Mouse (Mus musculus) erythroblast, embryonic 14.5 days (primary cell): ENCODE measurements around the gene Rab40b. TPM values are rescaled to one million over a fixed set of nuclear protein-coding genes. Genes with fewer than 3 reads are reported as not detected.
"Not testable (repeated sequence)": the region's sequence is repeated elsewhere in the genome, so short reads cannot be mapped to it uniquely, and the experiment has no call there.

Experiments used
- H3K27me3 ChIP-seq: 2 replicates; pipeline ENCODE4 v1.6.1; 2012; ENCODE audit warnings: inconsistent platforms; ENCODE audit not compliant: control insufficient read depth
- H3K36me3 ChIP-seq: 2 replicates; pipeline ENCODE4 v1.6.1; 2012; ENCODE audit warnings: mild to moderate bottlenecking, inconsistent platforms; ENCODE audit not compliant: control insufficient read depth
- H3K4me1 ChIP-seq: 2 replicates; pipeline ENCODE4 v1.6.1; 2012; ENCODE audit warnings: inconsistent platforms; ENCODE audit not compliant: control insufficient read depth
- H3K4me3 ChIP-seq: replicated peaks from 2 replicates; pipeline ENCODE3; 2012; ENCODE audit warnings: moderate library complexity, mild to moderate bottlenecking, inconsistent platforms
- H3K9me3 ChIP-seq: 2 replicates; pipeline ENCODE4 v1.6.1; 2012; ENCODE audit warnings: low read length, inconsistent platforms, mixed read lengths; ENCODE audit not compliant: control insufficient read depth
- GATA1 ChIP-seq: IDR thresholded peaks from 2 replicates; pipeline ENCODE4 v1.6.1; 2012; ENCODE audit warnings: low read length, inconsistent platforms, mixed read lengths
- TAL1 ChIP-seq: IDR thresholded peaks from 3 replicates; pipeline ENCODE4 v1.6.1; 2012; ENCODE audit warnings: low read length, inconsistent platforms, mixed read lengths
- polyA plus RNA-seq: library from polyadenylated mRNA; stranded (reverse); fragments of >175 nt; gene quantifications from 2 replicates; pipeline ENCODE4 v1.2.3, GENCODE M21; 2012

The Rab40b gene
- polyA plus RNA-seq, 1 experiment = 0.02 TPM

- no peak overlapping the region for H3K4me3 ChIP-seq
- H3K4me1 ChIP-seq = peaks cover 19% of the 10 kb centered on the region
- H3K36me3 ChIP-seq = peaks cover 78% of the 10 kb centered on the region
- TF ChIP-seq GATA1 (no peak), TAL1 (no peak)
- H3K27me3 ChIP-seq = no peaks in the 10 kb centered on the region
- H3K9me3 ChIP-seq = no peaks in the 10 kb centered on the region
Observed at GRCm38 (mm10) chr11:121347036-121347435, 41.0 kb downstream of the Rab40b start.

- H3K36me3 ChIP-seq = peaks cover 72% of the 10 kb centered on the region
- H3K27me3 ChIP-seq, H3K4me3 ChIP-seq, H3K4me1 ChIP-seq, H3K9me3 ChIP-seq: not testable (repeated sequence)
Observed at GRCm38 (mm10) chr11:121342423-121342822, 45.6 kb downstream of the Rab40b start.

GRCm38 (mm10) chr11:121340287-121340686 is 47.8 kb downstream of the Rab40b start:
- TF ChIP-seq TAL1 (no peak), GATA1 (no peak)
- Histone ChIP-seq H3K4me3 (no peak overlapping the region), H3K27me3 (no peaks in the 10 kb centered on the region), H3K9me3 (no peaks in the 10 kb centered on the region), H3K4me1 (peaks cover 5% of the 10 kb centered on the region; the same call in 1 of the 2 replicates), H3K36me3 (peaks cover 75% of the 10 kb centered on the region)

DNA sequence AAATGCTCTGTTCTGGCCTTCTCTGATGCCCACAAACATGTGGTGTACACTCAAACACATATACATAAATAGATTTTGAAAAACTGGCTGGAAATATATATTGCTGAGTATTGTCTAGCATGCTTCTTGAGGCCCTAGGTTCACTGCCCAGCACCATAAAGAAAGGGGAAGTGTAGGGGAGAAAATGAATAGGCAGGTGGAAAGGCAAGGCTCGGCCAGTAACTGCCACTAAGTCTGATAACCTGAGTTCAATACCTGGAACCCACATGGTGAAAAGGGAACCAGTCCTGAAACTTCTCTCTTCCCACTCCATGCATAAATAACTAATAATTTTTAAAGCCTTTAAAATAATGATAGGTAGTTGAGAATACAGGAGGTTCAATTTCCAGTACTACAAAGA is 48.4 kb downstream of the Rab40b start:
- TF ChIP-seq TAL1 = no peak
- no peak for TF ChIP-seq GATA1
- Histone ChIP-seq H3K9me3 (no peaks in the 10 kb centered on the region), H3K36me3 (peaks cover 76% of the 10 kb centered on the region), H3K27me3 (no peaks in the 10 kb centered on the region), H3K4me3 (no peak overlapping the region), H3K4me1 (peaks cover 5% of the 10 kb centered on the region; the same call in 1 of the 2 replicates)

GRCm38 (mm10) chr11:121331641-121332040 is 56.4 kb downstream of the Rab40b start:
- Histone ChIP-seq H3K4me3 (no peak overlapping the region), H3K36me3 (peaks cover 96% of the 10 kb centered on the region), H3K9me3 (no peaks in the 10 kb centered on the region), H3K27me3 (no peaks in the 10 kb centered on the region), H3K4me1 (no peaks in the 10 kb centered on the region)
- TF ChIP-seq TAL1 (no peak), GATA1 (no peak)

- TF ChIP-seq TAL1 (no peak), GATA1 (no peak)
- no peaks in the 10 kb centered on the region for H3K9me3 ChIP-seq
- H3K4me1 ChIP-seq = no peaks in the 10 kb centered on the region; the same call in 1 of the 2 replicates
- H3K36me3 ChIP-seq = peaks cover 72% of the 10 kb centered on the region
- no peak overlapping the region for H3K4me3 ChIP-seq
- H3K27me3 ChIP-seq = no peaks in the 10 kb centered on the region
Observed at GRCm38 (mm10) chr11:121328619-121329018, 59.4 kb downstream of the Rab40b start.

DNA sequence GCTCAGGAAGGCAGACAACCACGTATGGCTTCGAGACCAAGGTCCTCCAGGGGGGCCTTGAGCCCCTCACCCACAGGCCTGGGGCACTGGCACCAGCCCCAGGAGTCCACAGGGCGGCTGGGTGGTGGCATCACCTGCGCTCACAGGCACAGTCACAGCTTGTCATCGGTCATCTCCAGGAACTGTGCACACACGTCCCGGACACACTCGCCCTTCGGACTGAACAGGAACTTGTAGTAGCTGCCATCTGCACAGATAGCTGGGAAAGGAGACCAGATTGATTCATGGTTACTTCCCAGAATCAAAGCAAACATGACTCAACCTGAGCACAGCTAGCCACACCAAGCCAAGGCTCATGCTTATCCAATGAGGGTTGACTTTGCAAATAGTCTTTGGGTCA is 59.8 kb downstream of the Rab40b start:
- H3K4me3 ChIP-seq = no peak overlapping the region
- no peaks in the 10 kb centered on the region for H3K9me3 ChIP-seq
- peaks cover 67% of the 10 kb centered on the region for H3K36me3 ChIP-seq
- TF ChIP-seq GATA1 = no peak
- no peak for TF ChIP-seq TAL1
- H3K27me3 ChIP-seq = no peaks in the 10 kb centered on the region
- H3K4me1 ChIP-seq = no peaks in the 10 kb centered on the region; the same call in 1 of the 2 replicates

DNA sequence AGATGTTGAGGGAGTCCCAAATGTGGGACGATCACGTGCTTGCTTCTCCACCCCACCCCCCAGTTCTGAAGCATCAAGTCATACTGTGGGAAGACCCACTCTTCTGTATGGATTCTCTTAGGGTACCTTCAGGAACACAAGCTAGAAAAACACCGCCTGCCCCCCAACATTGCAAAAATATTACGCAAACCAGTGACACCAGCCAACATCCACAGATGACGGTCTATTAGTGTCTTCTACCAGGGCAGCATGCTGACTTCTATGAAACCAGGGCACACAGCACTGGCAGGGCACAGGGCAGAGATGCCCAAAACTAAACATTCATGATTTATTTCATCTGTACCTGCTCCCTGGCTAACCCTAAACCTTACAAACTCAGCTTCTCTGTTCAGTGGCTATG is 61.4 kb downstream of the Rab40b start:
- peaks cover 53% of the 10 kb centered on the region for H3K36me3 ChIP-seq
- H3K4me1 ChIP-seq = no peaks in the 10 kb centered on the region; the same call in 1 of the 2 replicates
- H3K9me3 ChIP-seq = no peaks in the 10 kb centered on the region
- H3K4me3 ChIP-seq = no peak overlapping the region
- TF ChIP-seq TAL1 (no peak), GATA1 (no peak)
- no peaks in the 10 kb centered on the region for H3K27me3 ChIP-seq

DNA sequence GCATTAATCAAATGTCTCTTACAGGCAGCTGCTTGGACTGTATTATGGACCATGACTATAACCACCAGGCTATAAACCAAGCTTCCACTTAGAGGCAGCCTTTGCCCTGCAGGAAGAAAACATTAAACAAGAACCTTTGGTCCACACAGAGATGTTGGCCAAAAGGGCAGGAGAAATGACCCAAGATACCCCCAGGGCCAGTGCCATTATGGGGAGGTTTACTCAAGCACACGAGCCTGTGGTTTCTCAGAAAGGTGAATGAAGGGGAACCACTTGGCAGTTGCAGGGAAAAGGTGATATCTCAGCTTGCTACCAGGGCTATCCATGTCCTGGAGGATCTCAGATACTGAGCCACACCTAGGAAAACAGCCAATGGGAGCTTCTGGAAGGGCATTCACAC is 62.0 kb downstream of the Rab40b start:
- Histone ChIP-seq H3K4me1 (no peaks in the 10 kb centered on the region; the same call in 1 of the 2 replicates), H3K9me3 (no peaks in the 10 kb centered on the region), H3K36me3 (peaks cover 48% of the 10 kb centered on the region), H3K27me3 (no peaks in the 10 kb centered on the region), H3K4me3 (no peak overlapping the region)
- TF ChIP-seq TAL1 = no peak
- no peak for TF ChIP-seq GATA1

DNA sequence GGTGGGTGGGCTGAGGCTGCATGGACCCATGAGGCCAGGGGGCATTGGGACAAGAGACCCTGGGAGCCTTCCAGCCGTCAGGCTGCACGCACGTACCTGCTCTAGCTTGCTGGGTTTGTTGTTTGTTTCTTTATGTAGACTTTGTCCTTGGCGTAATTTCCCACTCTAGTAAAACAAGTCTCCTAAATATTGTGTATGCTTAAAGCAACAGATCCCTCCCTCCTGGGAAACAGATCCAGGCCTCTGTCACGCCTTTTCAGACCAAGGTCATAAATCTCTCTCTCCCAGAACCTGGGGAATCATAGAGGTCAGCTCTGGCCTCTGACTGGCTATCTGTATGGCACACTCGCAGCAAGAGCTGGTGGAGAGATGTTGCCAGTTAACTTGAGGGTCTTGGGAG is 80.3 kb downstream of the Rab40b start:
- H3K27me3 ChIP-seq, H3K9me3 ChIP-seq, H3K4me1 ChIP-seq, H3K4me3 ChIP-seq: not testable (repeated sequence)
- peaks cover 74% of the 10 kb centered on the region for H3K36me3 ChIP-seq
